Mouse (Mus musculus): ENCODE measurements around the gene Gmpr.

Gene Gmpr

DNA sequence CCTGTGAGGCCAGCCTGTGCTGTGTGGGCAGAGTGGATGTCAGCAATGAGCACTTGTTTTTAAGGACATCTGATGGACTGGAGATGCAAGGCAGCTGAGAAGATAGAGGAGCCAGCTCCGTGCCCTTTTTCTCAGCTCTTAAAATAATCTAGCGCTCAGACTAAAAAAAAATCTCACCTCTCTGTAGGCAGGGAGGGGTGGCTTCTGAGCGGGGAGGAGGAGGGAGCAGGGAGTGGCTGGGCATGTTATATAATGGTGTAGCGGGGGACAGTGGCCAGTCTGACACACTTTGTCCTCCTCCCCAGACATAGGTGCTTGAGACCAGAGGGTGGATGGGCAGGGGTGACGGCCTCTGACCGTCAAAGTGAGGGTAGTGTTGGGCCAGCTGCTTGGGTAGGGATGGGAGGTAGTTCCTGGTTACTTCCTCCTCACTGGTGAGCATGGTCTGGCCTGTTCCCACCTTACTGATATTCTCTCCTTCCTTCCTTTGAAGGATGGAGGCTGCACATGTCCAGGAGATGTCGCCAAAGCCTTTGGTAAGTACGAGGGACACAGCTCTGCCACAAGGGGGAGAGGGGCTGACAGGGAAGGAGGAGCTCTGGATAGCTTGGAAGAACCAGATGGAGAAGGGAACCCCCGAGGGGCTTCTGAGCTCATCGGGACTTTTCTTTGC is 31.4 kb downstream of the Gmpr start:
- no peak for DNase-seq (ENCODE audit: extremely low read depth, low read depth, low spot score)

DNA sequence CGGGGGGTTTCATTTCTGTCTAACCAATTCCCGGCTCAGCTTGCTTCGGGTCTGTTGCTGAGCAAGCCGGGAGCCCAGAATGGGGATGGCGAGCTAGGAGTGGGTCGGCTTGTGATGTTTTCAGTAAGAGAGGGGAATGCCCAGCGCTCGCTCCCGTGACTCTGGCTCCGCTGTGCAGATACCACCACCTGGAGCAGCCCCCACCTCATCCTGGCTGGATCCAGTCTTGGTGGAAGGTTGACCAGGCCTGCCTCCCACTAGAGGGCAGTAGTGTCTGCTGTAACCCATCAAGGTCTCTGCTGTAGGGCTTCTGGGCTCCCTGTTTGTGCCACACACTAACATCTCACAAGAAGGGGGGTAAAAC is 31.9 kb downstream of the Gmpr start:
- no peak for DNase-seq (ENCODE audit: extremely low read depth, low read depth, low spot score)

DNA sequence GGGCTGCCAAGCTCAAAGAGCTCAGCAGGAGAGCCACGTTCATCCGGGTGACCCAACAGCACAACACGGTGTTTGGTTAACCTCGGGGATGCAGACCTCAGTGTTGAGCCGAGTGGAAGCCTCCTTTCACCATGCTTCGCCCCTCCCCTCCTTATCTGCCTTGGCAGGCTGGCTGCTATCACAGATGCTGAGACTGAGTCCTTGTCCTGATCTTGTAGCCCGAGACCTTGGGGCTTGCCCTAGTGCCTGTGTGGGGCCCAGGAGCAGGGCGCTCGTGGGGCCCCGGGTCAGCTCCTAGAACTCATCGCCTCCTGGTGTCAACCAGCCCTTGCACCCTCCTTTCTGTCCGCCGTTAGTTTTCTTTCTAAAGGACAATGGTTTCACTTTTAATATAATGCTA is 38.7 kb downstream of the Gmpr start:
- DNase-seq (ENCODE audit: extremely low read depth, low read depth, low spot score) = no peak

DNA sequence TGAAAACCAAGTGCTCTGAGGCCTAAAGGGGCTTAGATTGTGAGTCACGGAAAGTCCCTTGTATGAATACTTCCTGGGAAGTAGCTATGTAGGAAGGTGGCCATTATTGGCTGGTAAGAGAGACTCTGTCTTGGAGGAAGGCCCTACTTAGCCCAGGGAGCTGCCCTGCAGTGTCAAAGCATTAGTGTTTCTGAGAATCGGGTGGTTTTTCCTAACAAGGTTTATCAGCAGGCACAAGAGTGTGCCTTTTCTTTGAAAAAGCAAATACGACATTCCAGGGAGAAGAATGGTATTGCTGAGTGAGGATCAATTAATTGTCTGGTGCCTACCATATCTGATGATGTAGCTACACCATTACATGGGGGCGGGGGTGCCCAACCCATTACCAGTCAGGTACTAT is 39.7 kb downstream of the Gmpr start:
- DNase-seq (ENCODE audit: extremely low read depth, low read depth, low spot score) = no peak

DNA sequence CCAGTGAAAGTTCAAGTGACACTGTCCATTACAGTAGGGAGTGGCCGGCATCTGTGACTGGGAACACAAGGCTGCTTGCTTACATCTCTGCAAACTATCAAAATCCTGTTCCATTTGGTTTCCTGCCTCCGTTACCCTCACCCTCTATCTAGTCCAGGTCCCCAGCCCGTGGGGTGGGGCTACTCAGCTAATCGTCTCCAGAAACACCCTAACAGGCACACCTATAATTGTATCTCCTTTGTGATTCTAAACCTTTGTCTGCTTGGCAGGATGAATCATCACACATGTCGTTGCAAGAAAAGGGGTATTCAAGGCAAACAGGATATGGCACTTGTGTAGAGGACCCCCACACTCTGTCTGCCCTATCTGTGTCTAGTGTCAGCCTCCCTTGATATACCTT is 40.3 kb downstream of the Gmpr start:
- no peak for DNase-seq (ENCODE audit: extremely low read depth, low read depth, low spot score)

DNA sequence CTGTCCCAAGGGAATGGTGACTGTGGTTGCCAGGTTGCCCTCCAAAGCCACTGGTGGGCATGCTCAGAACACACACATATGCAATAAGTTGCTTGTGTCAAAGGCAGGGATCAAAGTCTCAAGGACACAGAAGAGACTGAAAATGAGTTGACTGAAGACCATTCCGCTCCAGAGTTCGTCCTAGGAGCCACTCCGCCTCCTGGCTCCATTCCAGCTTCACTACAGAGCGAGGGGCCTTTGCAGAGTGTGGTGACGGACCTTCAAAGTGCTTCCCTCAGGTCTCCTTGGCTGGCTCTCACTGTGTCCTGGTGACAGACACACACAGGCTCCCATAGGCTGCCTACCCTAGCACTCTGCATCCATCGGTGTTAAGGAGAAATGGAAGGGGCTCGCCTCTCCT is 46.4 kb downstream of the Gmpr start:
- no peak for DNase-seq (ENCODE audit: extremely low read depth, low read depth, low spot score)

DNA sequence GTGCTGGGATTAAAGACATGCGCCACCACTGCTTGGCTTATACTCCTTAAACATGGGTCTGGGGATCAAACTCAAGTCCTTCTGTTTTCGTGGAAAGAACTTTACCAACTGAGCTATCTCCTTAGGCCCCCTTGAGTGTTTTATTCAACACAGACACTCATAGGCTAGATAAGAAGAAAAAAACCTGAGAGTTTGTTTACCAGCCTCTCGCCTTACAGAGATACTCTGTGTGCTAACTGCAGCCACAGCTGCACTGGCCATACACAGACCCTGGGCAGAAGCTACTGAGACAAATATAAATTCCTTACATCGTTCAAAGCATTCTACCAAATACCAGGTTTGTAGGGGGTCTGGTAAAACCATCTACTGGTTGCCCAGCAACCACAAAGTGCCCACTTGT is 51.1 kb downstream of the Gmpr start:
- no peak for DNase-seq (ENCODE audit: extremely low read depth, low read depth, low spot score)

DNA sequence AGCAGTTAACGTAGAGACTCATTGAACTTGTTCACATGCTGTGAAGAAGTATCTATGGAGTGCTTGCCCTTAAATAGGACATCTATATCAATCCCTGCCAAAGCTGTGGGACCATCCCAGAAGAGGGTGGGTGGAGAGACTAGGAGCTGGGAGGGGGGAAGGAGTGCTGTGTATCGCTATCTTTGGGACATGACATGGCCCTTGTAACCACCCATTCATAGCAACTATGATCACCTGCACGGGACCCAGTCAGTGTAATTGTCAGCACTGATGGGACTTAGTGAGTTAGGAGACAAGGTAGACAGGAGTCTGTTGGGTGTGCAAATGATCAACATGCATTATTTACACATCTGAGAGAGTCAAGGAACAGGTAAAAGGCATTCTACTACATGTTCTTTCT is 52.0 kb downstream of the Gmpr start:
- DNase-seq (ENCODE audit: extremely low read depth, low read depth, low spot score) = no peak

DNA sequence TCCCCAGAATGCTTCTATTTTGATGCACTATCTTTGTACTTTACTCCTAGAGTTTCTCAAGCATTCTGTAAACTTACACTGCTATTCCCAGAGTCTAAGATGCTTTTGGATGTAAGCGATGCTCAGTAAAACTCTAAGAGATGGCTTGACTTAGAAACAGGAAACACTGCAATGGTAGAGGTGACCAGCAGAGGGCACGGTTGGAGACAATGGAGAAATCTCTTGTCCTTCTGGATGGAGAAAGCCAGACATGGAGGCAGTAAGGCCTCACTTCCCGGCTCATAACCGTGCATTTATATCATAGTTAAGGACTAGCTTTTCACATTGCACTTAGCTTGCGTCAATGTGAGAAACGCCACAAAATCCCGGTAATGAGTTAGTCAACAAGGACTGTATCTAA is 53.3 kb downstream of the Gmpr start:
- no peak for DNase-seq (ENCODE audit: extremely low read depth, low read depth, low spot score)

DNA sequence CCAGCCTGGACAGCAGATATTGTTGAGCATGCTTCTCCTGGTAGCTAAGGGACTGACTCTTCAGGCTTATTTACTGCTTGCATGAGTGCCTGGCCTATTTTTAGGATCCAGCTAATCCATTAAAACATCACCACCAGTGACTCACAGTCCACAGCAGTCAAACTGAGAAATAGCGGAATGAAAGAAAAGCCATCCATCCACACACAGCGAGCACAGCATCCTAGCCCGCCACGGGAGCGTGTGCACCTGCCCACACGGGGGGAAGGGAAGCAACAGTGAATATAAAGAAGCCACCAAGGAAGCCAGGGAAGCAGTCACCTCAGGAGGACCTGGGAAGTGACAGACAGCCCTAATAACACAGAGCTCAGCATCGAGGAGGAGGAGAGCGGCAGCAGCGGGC is 54.8 kb downstream of the Gmpr start:
- no peak for DNase-seq (ENCODE audit: extremely low read depth, low read depth, low spot score)

DNA sequence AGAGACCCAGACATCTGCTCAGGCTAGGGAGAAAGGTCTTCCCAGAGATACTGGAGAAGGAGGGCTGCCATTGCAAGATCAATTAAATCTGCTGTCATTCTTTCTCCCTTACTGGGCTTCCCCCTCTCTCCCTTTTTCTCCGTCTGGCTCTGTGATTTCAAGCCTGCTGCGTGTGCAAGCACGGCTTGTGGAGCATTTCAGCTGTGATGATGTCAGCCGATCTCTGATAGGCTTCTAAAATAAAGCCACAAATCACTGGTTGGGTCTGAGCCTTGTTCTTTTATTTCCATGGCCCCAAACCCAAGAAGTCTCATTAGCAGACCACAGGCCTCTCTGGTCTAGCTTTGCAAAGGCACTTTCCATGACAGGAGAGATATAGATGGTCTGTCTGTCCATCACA is 57.7 kb downstream of the Gmpr start:
- DNase-seq (ENCODE audit: extremely low read depth, low read depth, low spot score) = no peak

DNA sequence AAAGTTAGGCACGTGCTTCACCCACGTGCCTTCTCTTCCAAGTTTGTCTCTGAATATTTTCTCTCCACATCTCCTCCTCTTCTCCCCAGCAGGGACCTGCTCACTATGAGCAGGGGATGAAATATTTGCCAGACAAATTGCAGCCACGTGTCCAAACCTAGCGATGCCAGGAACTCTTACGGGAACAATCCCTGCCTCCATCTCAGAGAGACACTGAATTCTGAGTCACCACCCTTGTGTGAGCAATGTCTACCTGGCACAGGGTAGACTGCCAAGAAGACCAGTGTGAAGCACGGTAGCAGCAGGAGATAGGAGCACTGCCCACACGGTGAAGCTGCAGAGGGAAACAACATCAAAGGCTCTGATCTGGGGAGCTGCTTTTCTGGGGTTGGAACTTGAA is 62.7 kb downstream of the Gmpr start:
- DNase-seq (ENCODE audit: extremely low read depth, low read depth, low spot score) = no peak

DNA sequence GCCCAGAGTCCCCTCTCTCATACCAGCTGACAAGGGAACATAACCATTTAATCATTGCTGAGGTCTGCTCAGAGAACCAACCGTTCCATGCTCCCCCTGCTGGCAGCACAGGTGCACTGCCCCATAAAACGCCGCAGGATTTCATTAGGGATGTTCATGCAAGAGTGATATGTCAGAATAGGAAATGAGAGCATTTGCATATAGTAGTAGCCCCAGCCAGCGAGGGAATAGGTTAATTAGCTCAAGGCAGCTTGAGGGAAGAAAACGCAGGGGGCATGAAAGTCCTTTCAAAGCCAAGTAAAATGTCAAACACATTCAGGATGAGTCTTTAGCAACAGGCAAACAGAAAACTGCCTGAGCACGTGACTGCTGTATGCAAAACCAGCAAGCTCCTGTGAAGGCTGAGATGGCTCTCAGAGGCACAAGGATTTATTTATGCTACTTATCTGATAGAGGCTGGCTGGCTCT is 64.6 kb downstream of the Gmpr start:
- DNase-seq (ENCODE audit: extremely low read depth, low read depth, low spot score) = no peak

DNA sequence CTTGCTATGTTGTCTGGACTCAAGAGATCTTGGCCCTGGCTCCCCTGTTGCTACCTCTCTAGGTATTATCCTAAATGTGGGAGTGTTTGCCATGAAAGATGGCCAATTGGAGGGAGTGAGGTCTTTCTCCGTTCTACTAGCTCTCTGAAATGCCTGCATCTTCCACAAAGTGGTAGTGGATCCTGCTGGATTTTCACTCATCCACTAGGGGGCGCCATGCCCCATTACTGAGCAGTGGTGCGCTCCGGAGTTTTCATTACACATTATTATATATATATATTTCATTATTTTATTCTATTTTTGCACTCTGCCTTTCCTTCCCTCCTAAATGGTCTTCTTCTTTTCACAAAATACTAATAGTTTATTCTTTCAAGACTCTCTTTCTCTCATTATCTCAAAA is 65.5 kb downstream of the Gmpr start:
- DNase-seq (ENCODE audit: extremely low read depth, low read depth, low spot score) = no peak

DNA sequence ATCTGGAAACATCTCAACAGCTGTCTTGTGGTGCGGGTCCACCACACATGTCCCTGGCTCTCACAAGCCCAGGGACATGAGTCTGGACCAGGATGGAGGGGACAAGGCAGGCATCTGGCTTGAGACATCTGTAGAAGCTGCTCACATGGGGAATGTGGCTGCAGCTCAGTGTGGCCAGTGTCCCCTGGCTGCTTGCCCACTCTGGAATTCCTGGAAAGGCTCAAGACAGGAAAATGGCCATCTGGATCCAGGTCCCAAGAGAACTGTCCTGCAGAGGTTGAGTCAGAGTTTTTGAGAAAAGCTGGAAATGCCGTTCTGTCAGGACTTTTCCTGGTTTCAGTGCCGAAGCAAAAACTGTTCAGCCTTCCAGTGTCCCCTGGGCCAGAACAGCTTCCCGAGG is 68.9 kb downstream of the Gmpr start:
- no peak for DNase-seq (ENCODE audit: extremely low read depth, low read depth, low spot score)

DNA sequence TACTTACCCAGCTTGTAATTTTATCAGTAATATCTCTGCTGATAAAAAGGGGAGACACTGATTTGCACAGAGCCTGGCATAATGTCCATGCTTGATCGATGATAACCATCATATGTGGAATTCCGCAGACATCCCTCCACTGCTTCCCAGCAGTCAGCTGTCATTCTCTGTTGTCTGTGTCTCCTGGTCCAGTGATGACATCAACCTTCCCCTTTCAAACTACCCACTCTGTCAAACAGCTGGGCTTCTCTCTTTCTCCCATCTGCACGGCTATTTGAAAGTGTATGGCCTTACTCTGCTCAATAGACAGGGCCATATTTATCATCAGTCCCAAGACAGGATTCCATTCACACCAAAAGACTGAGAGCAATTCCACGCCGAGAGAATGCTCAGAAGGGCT is 70.1 kb downstream of the Gmpr start:
- no peak for DNase-seq (ENCODE audit: extremely low read depth, low read depth, low spot score)

DNA sequence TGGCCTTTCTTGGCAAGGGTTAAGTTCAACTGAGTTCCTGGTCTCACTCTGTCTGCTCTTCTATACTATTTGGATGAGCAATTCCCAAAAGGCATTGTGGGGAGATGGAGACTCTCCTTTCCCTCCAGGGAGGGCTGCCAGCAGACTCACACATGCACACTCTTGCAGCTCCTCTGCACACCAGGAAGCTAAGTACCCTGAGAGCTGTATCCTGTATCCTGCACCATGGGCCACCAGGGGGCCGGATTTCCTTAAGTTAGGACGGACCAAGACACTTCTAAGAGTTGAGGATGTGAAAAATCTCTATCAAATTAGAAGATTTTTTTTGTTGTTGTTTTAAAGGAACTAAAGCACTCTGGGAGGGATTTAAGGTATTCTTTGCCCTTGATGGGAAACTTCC is 70.5 kb downstream of the Gmpr start:
- DNase-seq (ENCODE audit: extremely low read depth, low read depth, low spot score) = no peak

DNA sequence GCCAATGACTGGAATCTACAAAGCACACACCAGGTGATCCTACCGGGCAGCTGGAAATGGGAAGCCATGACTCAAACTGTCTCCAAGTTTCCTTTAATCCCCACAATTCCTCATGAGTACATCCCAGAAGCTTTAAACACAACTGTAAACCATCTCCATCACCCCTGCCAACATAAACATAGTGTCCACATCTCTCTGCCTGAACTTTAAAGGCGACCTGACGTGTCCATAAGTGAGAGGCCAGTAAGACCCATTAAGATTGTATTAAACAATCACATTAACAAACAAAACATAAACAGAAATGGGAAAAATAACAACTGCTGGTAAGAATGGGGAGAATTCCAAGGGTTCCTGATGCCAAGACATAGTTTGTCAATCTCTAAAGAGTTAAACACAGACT is 72.5 kb downstream of the Gmpr start:
- no peak for DNase-seq (ENCODE audit: extremely low read depth, low read depth, low spot score)

DNA sequence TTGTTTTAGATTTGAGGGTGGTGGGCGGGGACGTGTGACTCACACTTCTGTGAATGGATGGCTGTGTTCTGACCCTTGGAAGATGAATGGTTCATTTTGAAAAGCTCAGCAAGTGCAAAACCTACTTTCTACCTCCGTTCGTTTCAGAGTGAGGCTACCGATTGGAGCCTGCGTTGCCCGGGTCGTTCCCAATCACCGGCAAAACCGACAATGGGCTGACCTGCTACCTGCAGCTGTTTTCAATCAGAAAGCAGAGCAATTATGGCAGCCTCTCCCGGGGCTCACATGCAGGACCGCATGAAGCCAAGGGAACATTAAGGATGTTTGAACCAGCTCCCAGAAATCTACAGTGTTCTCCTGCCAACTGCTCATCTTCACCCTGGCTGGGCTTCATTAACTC is 75.0 kb downstream of the Gmpr start:
- DNase-seq (ENCODE audit: extremely low read depth, low read depth, low spot score) = no peak

DNA sequence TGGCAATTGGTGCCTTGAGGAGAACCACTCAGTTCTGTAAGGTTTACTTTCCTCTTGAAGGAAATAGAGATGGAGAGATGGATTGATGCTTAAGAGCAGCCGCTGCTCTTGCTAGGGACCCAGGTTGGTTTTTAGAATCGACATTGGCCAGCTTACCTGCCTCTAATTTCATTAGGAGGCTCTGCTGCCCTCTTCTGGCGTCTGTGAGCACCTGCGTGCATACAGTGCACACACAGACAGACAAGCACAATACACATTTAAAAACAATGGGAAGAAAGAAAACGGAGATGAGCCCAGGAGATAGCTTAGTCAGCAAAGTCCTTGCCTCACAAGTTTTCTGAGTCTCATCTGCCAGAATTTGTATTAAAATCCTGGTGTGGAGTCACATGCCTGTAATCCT is 75.8 kb downstream of the Gmpr start:
- no peak for DNase-seq (ENCODE audit: extremely low read depth, low read depth, low spot score)

DNA sequence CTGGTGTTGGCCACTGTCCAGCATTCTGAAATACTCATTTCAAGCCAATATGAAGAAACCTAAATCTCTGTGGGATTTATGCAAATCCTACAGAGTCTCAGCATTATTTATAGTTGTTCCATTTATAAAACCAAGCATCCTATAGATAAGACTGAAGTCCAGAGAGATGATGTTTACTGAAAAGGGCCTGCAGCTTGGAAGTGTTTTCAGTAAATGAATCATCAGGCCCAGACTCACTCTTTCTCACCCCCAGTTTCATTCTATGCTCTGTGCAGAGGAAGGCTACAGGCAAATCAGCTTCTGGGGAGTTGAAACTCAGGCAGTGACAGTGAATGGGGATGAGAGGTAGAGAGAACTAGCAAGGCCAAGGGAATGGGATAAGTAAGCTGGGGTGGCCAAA is 83.7 kb downstream of the Gmpr start:
- no peak for DNase-seq (ENCODE audit: extremely low read depth, low read depth, low spot score)

DNA sequence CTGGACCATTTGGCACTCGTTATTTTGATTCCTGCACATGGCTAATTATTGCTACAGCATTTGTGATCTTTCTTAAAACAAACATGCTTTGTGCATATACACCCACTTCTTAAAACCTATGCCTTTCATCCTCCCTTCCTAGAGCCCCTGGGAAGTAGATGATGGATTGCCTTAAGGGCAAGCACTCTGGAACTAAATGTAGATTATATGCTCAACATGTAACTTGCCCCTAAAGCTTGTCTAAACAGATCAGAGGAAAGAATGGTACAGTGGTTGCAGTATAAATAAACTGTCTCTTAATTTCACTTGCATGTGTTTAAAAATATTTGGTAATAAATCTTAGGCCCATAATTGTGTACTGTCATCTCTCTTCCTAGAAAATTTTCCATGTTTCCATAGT is 86.7 kb downstream of the Gmpr start:
- DNase-seq (ENCODE audit: extremely low read depth, low read depth, low spot score) = no peak

DNA sequence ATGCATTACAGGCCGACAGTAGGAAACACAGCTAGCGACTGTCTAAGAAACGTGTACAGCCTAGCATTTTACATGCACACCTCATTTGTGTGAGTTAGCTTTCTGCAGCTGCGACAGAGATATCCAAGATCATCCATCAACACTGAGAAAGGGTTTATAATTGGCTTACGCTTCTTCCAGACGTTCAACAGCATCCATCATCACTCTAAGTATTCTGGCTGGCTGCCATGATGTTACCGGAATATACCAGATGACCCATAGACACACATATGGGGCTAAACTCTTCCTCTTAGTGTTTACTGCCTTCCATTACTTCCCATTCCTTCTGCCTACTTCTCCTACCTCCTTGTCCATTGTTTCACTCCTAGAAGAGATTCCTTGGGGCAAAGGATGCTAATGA is 88.2 kb downstream of the Gmpr start:
- no peak for DNase-seq (ENCODE audit: extremely low read depth, low read depth, low spot score)

DNA sequence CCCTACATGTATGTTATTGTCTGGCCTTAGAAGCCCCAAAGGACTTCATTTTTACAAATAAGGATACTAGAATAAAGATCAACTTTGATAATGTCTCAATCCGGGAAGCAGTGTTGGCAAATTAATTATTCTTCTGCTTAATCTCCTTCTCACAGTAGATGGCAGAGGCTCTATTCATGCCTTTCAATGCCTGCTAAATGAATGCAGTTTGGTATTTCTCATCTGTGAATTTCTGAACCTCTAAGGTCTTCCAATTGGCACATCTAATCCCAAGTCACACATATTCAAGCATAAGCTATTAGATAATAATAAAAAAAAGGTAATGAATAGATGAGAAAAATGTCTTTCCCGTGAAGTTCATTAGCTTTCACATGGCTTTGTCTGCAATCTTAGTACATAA is 92.6 kb downstream of the Gmpr start:
- no peak for DNase-seq (ENCODE audit: extremely low read depth, low read depth, low spot score)
